Mouse (Mus musculus): ENCODE measurements at regions not wholly inside any gene's neighbourhood (a gene's known extent, or its start where the extent isn't known, plus 50 kb on each side); places are given as distances from the start of the nearest gene placed in this dataset.
"Not testable (repeated sequence)": the region's sequence is repeated elsewhere in the genome, so short reads cannot be mapped to it uniquely, and the experiment has no call there.

- DNase-seq (ENCODE audit: low spot score) = no peak
Observed at GRCm38 (mm10) chr13:32454419-32455146, 116.0 kb upstream of the Gmds start.

- DNase-seq (ENCODE audit: low spot score) = no peak
Observed at GRCm38 (mm10) chr13:32449710-32450417, 111.3 kb upstream of the Gmds start.

GRCm38 (mm10) chr13:32444531-32444930 is 106.0 kb upstream of the Gmds start:
- no peak for DNase-seq (ENCODE audit: low spot score)

- no peak for DNase-seq (ENCODE audit: low spot score)
Observed at GRCm38 (mm10) chr13:32442025-32442424, 103.5 kb upstream of the Gmds start.

- DNase-seq (ENCODE audit: low spot score) = no peak
Observed at GRCm38 (mm10) chr13:32435136-32435535, 96.6 kb upstream of the Gmds start.

- DNase-seq (ENCODE audit: low spot score) = no peak
Observed at GRCm38 (mm10) chr13:32428482-32428881, 89.9 kb upstream of the Gmds start.

GRCm38 (mm10) chr13:32426906-32427305 is 88.4 kb upstream of the Gmds start:
- no peak for DNase-seq (ENCODE audit: low spot score)

- DNase-seq (ENCODE audit: low spot score) = no peak
Observed at GRCm38 (mm10) chr13:32426199-32426598, 87.7 kb upstream of the Gmds start.

GRCm38 (mm10) chr13:32424543-32424942 is 86.0 kb upstream of the Gmds start:
- not testable (repeated sequence) for DNase-seq (ENCODE audit: low spot score)

- no peak for DNase-seq (ENCODE audit: low spot score)
Observed at GRCm38 (mm10) chr13:32422485-32422884, 83.9 kb upstream of the Gmds start.

GRCm38 (mm10) chr13:32419326-32419725 is 80.8 kb upstream of the Gmds start:
- no peak for DNase-seq (ENCODE audit: low spot score)

- DNase-seq (ENCODE audit: low spot score) = no peak
Observed at GRCm38 (mm10) chr13:32418655-32419054, 80.1 kb upstream of the Gmds start.

- no peak for DNase-seq (ENCODE audit: low spot score)
Observed at GRCm38 (mm10) chr13:32417907-32418306, 79.4 kb upstream of the Gmds start.

GRCm38 (mm10) chr13:32411287-32411935 is 72.9 kb upstream of the Gmds start:
- peak; percentile 39 for DNase-seq (ENCODE audit: low spot score)

GRCm38 (mm10) chr13:32410065-32410464 is 71.5 kb upstream of the Gmds start:
- no peak for DNase-seq (ENCODE audit: low spot score)

GRCm38 (mm10) chr13:32398616-32399015 is 60.1 kb upstream of the Gmds start:
- DNase-seq (ENCODE audit: low spot score) = no peak
